Mouse (Mus musculus) kidney, embryonic 16.5 days (tissue): ENCODE measurements around the gene Olfr1393. TPM values are rescaled to one million over a fixed set of nuclear protein-coding genes. Genes with fewer than 3 reads are reported as not detected.

Experiments
- ATAC-seq: fragments of 200-750 bp; cut with Nextera tagmentation; 2 replicates; pipeline ENCODE4 v1.8.0; 2017; ENCODE audit warnings: moderate TSS enrichment; ENCODE audit not compliant: low FRiP score, low TSS enrichment
- H3K27ac ChIP-seq: fragments of 300-500 bp; sonication (generic); 2 replicates; pipeline ENCODE4 v1.5.1; 2014; ENCODE audit warnings: low read length
- H3K27me3 ChIP-seq: fragments of 300-500 bp; sonication (generic); 2 replicates; pipeline ENCODE4 v1.6.1; 2014; ENCODE audit warnings: low read length, control low read depth, mixed read lengths; ENCODE audit not compliant: insufficient read depth
- H3K36me3 ChIP-seq: fragments of 300-500 bp; sonication (generic); 2 replicates; pipeline ENCODE4 v1.6.1; 2014; ENCODE audit warnings: low read length, control low read depth, mixed read lengths; ENCODE audit not compliant: insufficient read depth
- H3K4me1 ChIP-seq: fragments of 300-500 bp; sonication (generic); 2 replicates; pipeline ENCODE4 v1.6.1; 2014; ENCODE audit warnings: low read length, control low read depth, mixed read lengths; ENCODE audit not compliant: insufficient read depth
- H3K4me2 ChIP-seq: fragments of 300-500 bp; sonication (generic); replicated peaks from 2 replicates; pipeline ENCODE4 v1.6.1; 2014; ENCODE audit warnings: low read depth, low read length
- H3K4me3 ChIP-seq: fragments of 300-500 bp; sonication (generic); 2 replicates; pipeline ENCODE4 v1.5.1; 2014; ENCODE audit warnings: mild to moderate bottlenecking, low read length
- H3K9ac ChIP-seq: fragments of 300-500 bp; sonication (generic); replicated peaks from 2 replicates; pipeline ENCODE4 v1.6.1; 2014; ENCODE audit warnings: low read length
- H3K9me3 ChIP-seq: fragments of 300-500 bp; sonication (generic); 2 replicates; pipeline ENCODE4 v1.6.1; 2016; ENCODE audit warnings: low read length, control low read depth
- WGBS: fragments of 180-500 bp; shearing (Covaris S2); extraction: QIAGEN DNeasy Blood & Tissue Kit; methylation state at CpG from one replicate; pipeline ENCODE4 v1.1.7; 2014; 5-methylcytosine and 5-hydroxymethylcytosine counted together
- polyA plus RNA-seq: library from polyadenylated mRNA; unstranded; fragments of >200 nt; fragmentation: Nextera tagmentation; extraction: Ambion mirVana; gene quantifications from 2 replicates; pipeline ENCODE4 v1.2.1, GENCODE M21; 2015

The Olfr1393 gene
- polyA plus RNA-seq, 1 experiment from 2014 or later, result not detected

GRCm38 (mm10) chr11:49262286-49262685 is 15.8 kb upstream of the Olfr1393 start:
- no peak overlapping the region for H3K9ac ChIP-seq
- no peak overlapping the region for H3K4me2 ChIP-seq
- 95% methylated on average over 5 of the region's 5 CpGs for WGBS
- H3K4me3 ChIP-seq, result no peak overlapping the region
- no peaks in the 10 kb centered on the region for H3K9me3 ChIP-seq
- H3K4me1 ChIP-seq, result 0 out of 2 replicates have a peak, but pooled peaks cover 2% of the 10 kb centered on the region
- ATAC-seq, result no peak; the same call in 1 of the 2 replicates
- H3K36me3 ChIP-seq, result peaks cover 31% of the 10 kb centered on the region
- no peaks in the 10 kb centered on the region for H3K27me3 ChIP-seq
- H3K27ac ChIP-seq, result no peak overlapping the region

- Histone ChIP-seq H3K4me3 (no peak overlapping the region), H3K9ac (no peak overlapping the region), H3K27me3 (no peaks in the 10 kb centered on the region), H3K27ac (no peak overlapping the region), H3K4me1 (0 out of 2 replicates have a peak, but pooled peaks cover 6% of the 10 kb centered on the region), H3K4me2 (no peak overlapping the region), H3K9me3 (no peaks in the 10 kb centered on the region), H3K36me3 (peaks cover 31% of the 10 kb centered on the region)
- WGBS, result 96% methylated on average over 6 of the region's 6 CpGs
- ATAC-seq, result no peak
Measured at GRCm38 (mm10) chr11:49263149-49263548, 15.0 kb upstream of the Olfr1393 start.

- H3K4me2 ChIP-seq, result no peak overlapping the region
- no peak overlapping the region for H3K27ac ChIP-seq
- ATAC-seq, result no peak
- no peak overlapping the region for H3K9ac ChIP-seq
- no peaks in the 10 kb centered on the region for H3K27me3 ChIP-seq
- H3K4me1 ChIP-seq, result 0 out of 2 replicates have a peak, but pooled peaks cover 6% of the 10 kb centered on the region
- peaks cover 31% of the 10 kb centered on the region for H3K36me3 ChIP-seq
- no peaks in the 10 kb centered on the region for H3K9me3 ChIP-seq
- H3K4me3 ChIP-seq, result no peak overlapping the region
- 91% methylated on average over 7 of the region's 7 CpGs for WGBS
Measured at GRCm38 (mm10) chr11:49264081-49264480, 14.0 kb upstream of the Olfr1393 start.

GRCm38 (mm10) chr11:49264622-49265021 is 13.5 kb upstream of the Olfr1393 start:
- 71% methylated on average over 11 of the region's 11 CpGs for WGBS
- Histone ChIP-seq H3K4me1 (0 out of 2 replicates have a peak, but pooled peaks cover 6% of the 10 kb centered on the region), H3K27me3 (no peaks in the 10 kb centered on the region), H3K27ac (no peak overlapping the region), H3K4me3 (no peak overlapping the region), H3K4me2 (no peak overlapping the region), H3K36me3 (peaks cover 31% of the 10 kb centered on the region), H3K9me3 (no peaks in the 10 kb centered on the region), H3K9ac (no peak overlapping the region)
- no peak for ATAC-seq

GRCm38 (mm10) chr11:49265101-49265500 is 13.0 kb upstream of the Olfr1393 start:
- Histone ChIP-seq H3K27ac (no peak overlapping the region), H3K4me1 (0 out of 2 replicates have a peak, but pooled peaks cover 6% of the 10 kb centered on the region), H3K36me3 (peaks cover 31% of the 10 kb centered on the region), H3K9ac (no peak overlapping the region), H3K9me3 (no peaks in the 10 kb centered on the region), H3K27me3 (no peaks in the 10 kb centered on the region), H3K4me3 (no peak overlapping the region), H3K4me2 (no peak overlapping the region)
- ATAC-seq, result no peak
- 87% methylated on average over 8 of the region's 8 CpGs for WGBS

- Histone ChIP-seq H3K4me1 (0 out of 2 replicates have a peak, but pooled peaks cover 6% of the 10 kb centered on the region), H3K27ac (peak overlapping the region; percentile 65), H3K27me3 (no peaks in the 10 kb centered on the region), H3K4me3 (no peak overlapping the region), H3K9me3 (no peaks in the 10 kb centered on the region), H3K4me2 (no peak overlapping the region), H3K36me3 (peaks cover 19% of the 10 kb centered on the region), H3K9ac (no peak overlapping the region)
- 67% methylated on average over 6 of the region's 6 CpGs for WGBS
- peak; percentile 58 for ATAC-seq
Measured at GRCm38 (mm10) chr11:49266671-49267070, 11.4 kb upstream of the Olfr1393 start.

- Histone ChIP-seq H3K4me2 (no peak overlapping the region), H3K27me3 (no peaks in the 10 kb centered on the region), H3K4me3 (no peak overlapping the region), H3K36me3 (peaks cover 14% of the 10 kb centered on the region), H3K9me3 (no peaks in the 10 kb centered on the region), H3K4me1 (0 out of 2 replicates have a peak, but pooled peaks cover 6% of the 10 kb centered on the region), H3K27ac (peak overlapping the region; percentile 65), H3K9ac (no peak overlapping the region)
- no peak for ATAC-seq
- 79% methylated on average over 10 of the region's 10 CpGs for WGBS
Measured at GRCm38 (mm10) chr11:49267316-49267715, 10.8 kb upstream of the Olfr1393 start.

- Histone ChIP-seq H3K9me3 (no peaks in the 10 kb centered on the region), H3K4me2 (no peak overlapping the region), H3K4me3 (no peak overlapping the region), H3K27ac (peak overlapping the region; percentile 65; the same call in 1 of the 2 replicates), H3K4me1 (0 out of 2 replicates have a peak, but pooled peaks cover 6% of the 10 kb centered on the region), H3K36me3 (peaks cover 14% of the 10 kb centered on the region), H3K27me3 (no peaks in the 10 kb centered on the region), H3K9ac (no peak overlapping the region)
- 66% methylated on average over 15 of the region's 15 CpGs for WGBS
- no peak for ATAC-seq
Measured at GRCm38 (mm10) chr11:49267970-49268579, 10.0 kb upstream of the Olfr1393 start.

GRCm38 (mm10) chr11:49269761-49270160 is 8.3 kb upstream of the Olfr1393 start:
- 0 out of 2 replicates have a peak, but pooled peaks cover 6% of the 10 kb centered on the region for H3K4me1 ChIP-seq
- no peaks in the 10 kb centered on the region for H3K36me3 ChIP-seq
- H3K4me2 ChIP-seq, result no peak overlapping the region
- no peaks in the 10 kb centered on the region for H3K9me3 ChIP-seq
- H3K27me3 ChIP-seq, result no peaks in the 10 kb centered on the region
- no peak overlapping the region for H3K9ac ChIP-seq
- no peak for ATAC-seq
- H3K4me3 ChIP-seq, result no peak overlapping the region
- no peak overlapping the region for H3K27ac ChIP-seq
- 90% methylated on average over 9 of the region's 9 CpGs for WGBS

- 90% methylated on average over 4 of the region's 4 CpGs for WGBS
- Histone ChIP-seq H3K36me3 (no peaks in the 10 kb centered on the region), H3K4me2 (no peak overlapping the region), H3K9ac (no peak overlapping the region), H3K27me3 (no peaks in the 10 kb centered on the region), H3K27ac (no peak overlapping the region), H3K4me1 (0 out of 2 replicates have a peak, but pooled peaks cover 6% of the 10 kb centered on the region), H3K9me3 (no peaks in the 10 kb centered on the region), H3K4me3 (no peak overlapping the region)
- ATAC-seq, result no peak
Measured at GRCm38 (mm10) chr11:49270368-49270767, 7.7 kb upstream of the Olfr1393 start.
